Mouse (Mus musculus): ENCODE measurements at regions not wholly inside any gene's neighbourhood (a gene's known extent, or its start where the extent isn't known, plus 50 kb on each side); places are given as distances from the start of the nearest gene placed in this dataset.

GRCm38 (mm10) chr2:178596312-178597083 lies 166.2 kb downstream of the Cdh26 start:
- no peak for DNase-seq (ENCODE audit: low read depth, low spot score)

- peak; percentile 28 for DNase-seq (ENCODE audit: low read depth, low spot score)
Measured at GRCm38 (mm10) chr2:178597084-178597470, 166.7 kb downstream of the Cdh26 start.

GRCm38 (mm10) chr2:178598371-178598770 lies 168.0 kb downstream of the Cdh26 start:
- no peak for DNase-seq (ENCODE audit: low read depth, low spot score)

- peak; percentile 51 for DNase-seq (ENCODE audit: low read depth, low spot score)
Measured at GRCm38 (mm10) chr2:178598836-178599235, 168.5 kb downstream of the Cdh26 start.

GRCm38 (mm10) chr2:178603443-178603842 lies 173.1 kb downstream of the Cdh26 start:
- peak; percentile 72 for DNase-seq (ENCODE audit: low read depth, low spot score)

GRCm38 (mm10) chr2:178606733-178607132 lies 176.4 kb downstream of the Cdh26 start:
- no peak for DNase-seq (ENCODE audit: low read depth, low spot score)

- no peak for DNase-seq (ENCODE audit: low read depth, low spot score)
Measured at GRCm38 (mm10) chr2:178610211-178610975, 180.1 kb downstream of the Cdh26 start.

- no peak for DNase-seq (ENCODE audit: low read depth, low spot score)
Measured at GRCm38 (mm10) chr2:178614761-178615160, 184.4 kb downstream of the Cdh26 start.

GRCm38 (mm10) chr2:178622801-178623200 lies 192.5 kb downstream of the Cdh26 start:
- peak; percentile 34 for DNase-seq (ENCODE audit: low read depth, low spot score)

- no peak for DNase-seq (ENCODE audit: low read depth, low spot score)
Measured at GRCm38 (mm10) chr2:178624475-178624874, 194.1 kb downstream of the Cdh26 start.

- no peak for DNase-seq (ENCODE audit: low read depth, low spot score)
Measured at GRCm38 (mm10) chr2:178624907-178625306, 194.6 kb downstream of the Cdh26 start.

GRCm38 (mm10) chr2:178629756-178630155 lies 199.4 kb downstream of the Cdh26 start:
- peak; percentile 38 for DNase-seq (ENCODE audit: low read depth, low spot score)

- DNase-seq (ENCODE audit: low read depth, low spot score), result no peak
Measured at GRCm38 (mm10) chr2:178630511-178630910, 200.2 kb downstream of the Cdh26 start.

- DNase-seq (ENCODE audit: low read depth, low spot score), result no peak
Measured at GRCm38 (mm10) chr2:178631336-178631735, 201.0 kb downstream of the Cdh26 start.

GRCm38 (mm10) chr2:178631966-178632365 lies 201.6 kb downstream of the Cdh26 start:
- no peak for DNase-seq (ENCODE audit: low read depth, low spot score)

GRCm38 (mm10) chr2:178632831-178633585 lies 202.7 kb downstream of the Cdh26 start:
- DNase-seq (ENCODE audit: low read depth, low spot score), result peak; percentile 32

- peak; percentile 65 for DNase-seq (ENCODE audit: low read depth, low spot score)
Measured at GRCm38 (mm10) chr2:178634116-178634515, 203.8 kb downstream of the Cdh26 start.

GRCm38 (mm10) chr2:178635685-178636084 lies 205.4 kb downstream of the Cdh26 start:
- peak; percentile 42 for DNase-seq (ENCODE audit: low read depth, low spot score)

- no peak for DNase-seq (ENCODE audit: low read depth, low spot score)
Measured at GRCm38 (mm10) chr2:178636901-178637300, 206.6 kb downstream of the Cdh26 start.

- DNase-seq (ENCODE audit: low read depth, low spot score), result no peak
Measured at GRCm38 (mm10) chr2:178642137-178643052, 212.1 kb downstream of the Cdh26 start.

GRCm38 (mm10) chr2:178643053-178643402 lies 212.7 kb downstream of the Cdh26 start:
- DNase-seq (ENCODE audit: low read depth, low spot score), result no peak
